Mouse (Mus musculus) heart, adult 9 months (tissue): ENCODE results near the gene Sel1l3.

Experiments used
- DNase-seq, 2 experiments: peaks; one replicate each; pipeline ENCODE4 v3.0.0; 2022; ENCODE audit warnings: low spot score in 2 of 2

Gene Sel1l3

DNA sequence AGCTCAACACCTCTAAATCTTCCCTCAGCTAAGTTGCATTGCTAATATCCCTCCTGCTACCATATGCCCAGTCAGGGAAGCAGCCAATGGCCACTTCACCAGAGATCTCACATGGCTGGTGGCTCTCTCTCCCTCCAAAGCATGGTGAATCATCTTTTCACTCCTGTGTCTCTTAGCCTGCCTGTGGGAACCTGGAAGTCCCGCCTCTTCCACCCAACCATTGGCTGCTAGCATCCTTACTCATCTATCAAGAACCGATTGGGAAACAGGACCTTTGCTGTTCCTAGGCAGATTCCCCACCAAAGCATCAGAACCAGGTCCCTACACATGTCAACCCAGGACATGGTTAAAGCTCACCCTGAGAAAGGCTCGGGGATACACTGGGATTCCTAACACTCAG is 122.4 kb downstream of the Sel1l3 start:
- no peak for DNase-seq

DNA sequence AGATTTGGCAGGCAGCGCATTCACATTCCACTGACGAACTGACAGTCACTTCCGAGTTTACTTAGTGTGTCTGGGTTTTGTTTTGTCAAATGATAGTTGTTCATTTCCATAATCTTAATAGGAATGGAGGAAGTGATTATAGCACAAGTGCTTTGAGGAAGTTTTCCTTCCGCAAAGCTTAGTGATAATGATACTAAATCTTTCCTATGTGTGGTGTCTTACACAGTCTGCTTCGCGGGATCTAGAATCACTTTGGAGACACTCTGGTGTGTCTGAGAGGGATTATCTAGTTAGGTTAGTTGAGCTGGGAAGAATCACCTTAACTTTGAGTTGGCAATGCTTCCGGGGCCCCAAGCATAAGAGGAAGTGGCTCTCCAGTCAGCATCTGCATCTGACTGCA is 126.3 kb downstream of the Sel1l3 start:
- DNase-seq, result no peak

DNA sequence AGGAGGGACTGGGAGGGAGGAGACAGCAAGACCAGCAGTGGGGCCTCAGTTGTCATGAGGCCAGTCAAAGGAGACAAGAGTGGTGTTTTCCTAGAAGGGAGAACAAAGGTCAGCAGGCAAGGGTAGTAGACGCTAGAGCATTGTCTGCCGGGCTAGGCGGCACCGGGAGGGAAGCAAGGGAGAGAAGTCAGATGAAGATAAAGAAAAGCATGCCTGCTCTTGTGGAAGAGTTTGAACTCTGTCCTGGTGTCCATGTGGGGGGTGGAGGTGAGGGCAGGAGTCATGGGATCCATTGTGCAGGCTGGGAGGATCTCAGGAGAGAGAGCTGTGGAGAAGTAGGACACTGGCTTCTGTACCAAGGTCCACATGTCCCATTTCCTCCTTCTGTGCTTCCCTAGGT is 135.3 kb downstream of the Sel1l3 start:
- no peak for DNase-seq

DNA sequence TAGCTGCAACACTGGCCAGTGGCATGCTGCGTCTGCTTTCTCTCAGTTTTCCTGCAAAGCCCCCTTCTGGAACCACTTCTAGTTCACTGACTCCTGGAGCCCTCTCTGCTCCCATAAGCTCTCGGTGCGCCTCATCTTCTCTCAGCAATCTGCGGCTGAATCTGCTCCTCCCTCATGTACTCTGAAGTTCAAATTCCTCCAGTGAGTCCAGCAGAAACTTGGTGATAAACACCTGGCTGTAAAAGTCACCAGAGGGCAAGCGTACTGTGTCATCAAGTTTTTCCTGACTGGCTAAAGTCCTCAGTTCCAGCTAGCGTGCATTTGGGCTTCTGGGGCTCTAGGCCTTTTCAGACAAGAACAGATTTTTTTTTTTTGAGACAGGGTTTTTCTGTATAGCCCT is 139.2 kb downstream of the Sel1l3 start:
- no peak for DNase-seq

DNA sequence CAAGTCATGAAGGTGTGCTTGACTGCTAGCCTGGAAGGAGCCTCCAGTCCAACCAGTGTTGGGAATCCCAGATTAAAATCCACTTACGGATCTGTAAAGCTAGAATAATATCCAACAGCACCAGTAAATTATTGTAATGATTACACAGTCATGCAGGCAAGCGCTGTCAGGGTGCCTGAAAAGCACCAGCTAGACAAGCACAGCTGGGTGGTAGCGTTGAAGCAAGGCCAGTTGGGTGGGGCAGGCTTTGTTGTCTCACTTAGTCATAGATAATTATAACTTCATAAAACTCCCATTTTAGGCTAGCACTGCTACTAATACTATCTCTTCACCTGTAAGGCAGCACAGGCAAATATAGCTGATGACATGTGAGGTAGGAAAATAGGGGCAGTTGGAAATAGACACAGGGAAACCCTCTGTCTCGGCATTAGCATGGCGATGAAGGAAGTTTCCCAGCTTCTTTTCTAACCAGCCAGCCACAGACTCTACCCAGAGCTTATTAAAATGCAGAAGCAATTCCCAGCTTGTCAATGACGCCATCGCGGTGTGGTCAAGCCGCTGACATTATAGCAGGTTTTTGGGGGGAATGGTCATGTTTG is 152.1 kb downstream of the Sel1l3 start:
- no peak for DNase-seq
